Mouse (Mus musculus) bone marrow macrophage, adult 2 months (primary cell): ENCODE data around the gene Epo.

Experiments used
- CTCF ChIP-seq: IDR thresholded peaks from 2 replicates; pipeline ENCODE4 v1.5.1; 2012; ENCODE audit warnings: low read depth, mild to moderate bottlenecking, low read length, moderate library complexity
- POLR2A ChIP-seq: IDR thresholded peaks from 2 replicates; pipeline ENCODE4 v1.6.1; 2012; ENCODE audit warnings: mild to moderate bottlenecking, low read depth, low read length, borderline replicate concordance

DNA sequence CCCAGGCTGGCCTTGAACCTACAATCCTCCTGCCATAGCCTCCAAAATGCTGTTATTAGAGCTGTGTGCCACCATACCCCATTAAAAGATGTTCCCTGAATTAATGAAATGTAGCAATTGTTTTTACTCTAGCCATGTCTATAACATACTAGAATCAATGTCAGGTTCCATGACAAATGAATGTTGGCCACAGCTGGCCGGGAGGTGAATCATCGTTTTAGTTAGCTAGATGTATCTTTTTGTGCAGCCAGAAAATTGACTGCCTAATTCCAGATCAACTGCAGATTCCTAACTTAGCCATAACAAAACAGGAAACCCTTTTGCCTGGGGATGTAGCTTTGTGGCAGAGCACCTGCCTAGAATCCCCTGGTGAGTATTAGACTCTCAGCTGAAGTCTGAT, 16.8 kb upstream of the Epo start:
- TF ChIP-seq POLR2A (no peak), CTCF (no peak)
